Mouse (Mus musculus) ES-Bruce4 (cell line): Measurements from ENCODE around the gene Myo1g.

Source experiments
- CTCF ChIP-seq: IDR thresholded peaks from one replicate; pipeline ENCODE4 v1.8.1; 2011; ENCODE audit warnings: low read depth, low read length
- POLR2A ChIP-seq: IDR thresholded peaks from one replicate; pipeline ENCODE4 v1.8.1; 2011; ENCODE audit warnings: low read length; ENCODE audit not compliant: insufficient read depth

DNA sequence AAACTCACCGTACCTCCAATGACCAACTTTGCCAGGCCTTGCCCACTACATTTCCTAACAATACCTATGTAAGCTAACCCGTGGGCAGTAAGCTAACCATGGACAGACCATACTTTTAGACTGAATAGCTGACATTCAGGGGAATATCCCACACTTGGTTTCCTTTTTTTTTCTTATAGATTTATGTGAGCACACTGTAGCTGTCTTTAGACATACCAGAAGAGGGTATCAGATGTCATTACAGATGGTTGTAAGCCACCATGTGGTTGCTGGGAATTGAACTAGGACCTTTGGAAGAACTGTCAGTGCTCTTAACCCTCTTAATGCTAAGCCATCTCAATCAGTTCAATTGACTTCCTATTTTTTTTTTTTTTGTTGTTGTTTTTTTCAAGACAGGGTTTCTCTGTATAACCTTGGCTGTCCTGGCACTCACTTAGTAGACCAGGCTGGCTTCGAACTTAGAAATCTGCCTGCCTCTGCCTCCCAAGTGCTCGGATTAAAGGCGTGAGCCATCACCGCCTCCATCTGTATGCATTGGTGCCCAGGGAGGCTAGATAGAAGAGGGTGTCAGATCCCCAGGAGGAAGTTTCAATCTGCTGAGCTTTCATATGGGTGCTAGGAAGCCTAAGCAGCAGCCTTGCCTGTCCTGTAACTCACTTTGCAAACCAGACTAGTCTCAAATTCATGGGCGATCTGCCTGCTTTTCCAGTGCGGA, 3.6 kb upstream of the Myo1g start:
- TF ChIP-seq CTCF: no peak
- TF ChIP-seq POLR2A: no peak
